Mouse (Mus musculus) urinary bladder, adult 18-20 months (tissue): ENCODE data around the gene Krtap31-1.
"Not testable (repeated sequence)": the region's sequence is repeated elsewhere in the genome, so short reads cannot be mapped to it uniquely, and the experiment has no call there.

Source experiments
- DNase-seq, 2 experiments: peaks; one replicate each; pipeline ENCODE4 v3.0.0; 2022; ENCODE audit warnings: low spot score in 2 of 2, mixed read lengths in 2 of 2

Krtap31-1 gene

DNA sequence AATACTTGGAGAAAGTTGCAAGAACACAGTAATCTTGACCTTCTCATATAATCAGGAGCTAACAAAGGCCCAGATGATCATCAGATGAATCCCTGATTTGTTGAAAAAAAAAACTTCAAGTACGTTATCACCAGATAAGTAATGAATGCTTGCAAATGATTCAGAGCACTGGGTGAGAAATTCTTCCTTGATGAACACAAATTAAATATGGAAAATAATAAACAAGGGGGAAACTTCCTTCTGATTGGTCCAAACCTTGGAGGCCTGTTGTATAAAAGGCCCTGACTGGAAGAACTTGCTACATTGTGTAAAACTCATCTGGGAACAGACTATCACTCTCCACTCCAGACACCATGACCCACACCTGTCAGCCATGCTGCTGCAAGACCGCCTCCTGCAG, at the start of gene Krtap31-1:
Gene Krtap31-1 (plus strand): TSS at position 301 of the 400 bp plus-strand sequence.
- no peak for DNase-seq

- no peak for DNase-seq
These were observed 49.0 kb upstream of the Krtap31-1 start for GRCm38 (mm10) chr11:99858761-99859160.

DNA sequence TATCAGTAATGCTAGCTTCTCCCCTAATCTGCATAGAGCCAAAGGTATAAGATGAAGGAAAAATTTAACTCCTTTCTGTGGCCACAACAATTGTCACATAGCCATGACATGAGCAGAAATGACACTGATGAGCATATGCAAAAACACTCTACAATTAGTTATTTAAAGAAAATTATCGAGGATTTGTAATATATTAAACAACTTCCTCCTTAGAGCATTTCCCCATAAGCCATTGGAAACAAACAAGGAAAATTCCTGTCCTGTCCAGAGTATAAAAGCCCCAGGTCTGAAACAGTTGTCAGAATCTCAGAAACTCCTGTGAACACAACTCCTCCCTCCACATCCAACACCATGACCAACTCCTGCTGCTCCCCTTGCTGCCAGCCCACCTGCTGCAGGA, 43.5 kb upstream of the Krtap31-1 start, which contains the start of gene Gm11559:
Gene Gm11559 (plus strand): TSS at position 301 of the 400 bp plus-strand sequence.
- DNase-seq = not testable (repeated sequence)

- not testable (repeated sequence) for DNase-seq
These were observed 34.6 kb upstream of the Krtap31-1 start, which contains the start of gene Krtap9-1 for GRCm38 (mm10) chr11:99873089-99873488. Gene Krtap9-1 (plus strand): TSS chr11:99873389.

DNA sequence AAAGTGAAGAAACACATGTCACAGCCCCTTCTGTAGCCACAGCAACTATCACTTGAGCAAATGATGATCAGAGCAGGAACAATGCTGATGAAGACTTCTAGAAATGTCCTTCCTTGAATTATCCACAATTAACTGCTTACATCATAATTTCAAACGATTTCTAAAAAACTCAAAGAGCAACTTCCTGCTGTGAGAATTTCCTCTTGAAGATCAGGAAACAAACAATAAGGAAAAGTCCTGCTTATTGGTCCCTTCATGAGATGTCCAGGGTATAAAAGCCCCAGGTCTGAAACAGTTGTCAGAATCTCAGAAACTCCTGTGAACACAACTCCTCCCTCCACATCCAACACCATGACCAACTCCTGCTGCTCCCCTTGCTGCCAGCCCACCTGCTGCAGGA, 28.8 kb upstream of the Krtap31-1 start, which contains the start of gene Gm11567:
Gene Gm11567 (plus strand): TSS at position 301 of the 400 bp plus-strand sequence.
- not testable (repeated sequence) for DNase-seq

DNA sequence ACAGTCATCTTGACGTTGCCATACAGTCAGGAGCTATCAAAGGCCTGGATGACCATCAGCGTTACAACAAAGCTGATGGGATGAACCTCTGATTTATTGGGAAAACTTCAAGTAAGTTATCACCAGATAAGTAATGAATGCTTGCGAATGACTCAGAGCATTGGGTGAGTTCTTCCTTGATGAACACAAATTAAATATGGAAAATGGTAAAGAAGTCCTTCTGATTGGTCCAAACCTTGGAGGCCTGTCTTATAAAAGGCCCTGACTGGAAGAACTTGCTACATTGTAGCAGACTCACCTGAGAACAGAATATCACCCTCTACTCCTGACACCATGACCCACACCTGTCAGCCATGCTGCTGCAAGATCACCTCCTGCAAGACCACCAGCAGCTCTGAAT, 6.7 kb downstream of the Krtap31-1 start, which contains the start of gene Gm11565:
Gene Gm11565 (plus strand): TSS at position 301 of the 400 bp plus-strand sequence.
- no peak for DNase-seq

DNA sequence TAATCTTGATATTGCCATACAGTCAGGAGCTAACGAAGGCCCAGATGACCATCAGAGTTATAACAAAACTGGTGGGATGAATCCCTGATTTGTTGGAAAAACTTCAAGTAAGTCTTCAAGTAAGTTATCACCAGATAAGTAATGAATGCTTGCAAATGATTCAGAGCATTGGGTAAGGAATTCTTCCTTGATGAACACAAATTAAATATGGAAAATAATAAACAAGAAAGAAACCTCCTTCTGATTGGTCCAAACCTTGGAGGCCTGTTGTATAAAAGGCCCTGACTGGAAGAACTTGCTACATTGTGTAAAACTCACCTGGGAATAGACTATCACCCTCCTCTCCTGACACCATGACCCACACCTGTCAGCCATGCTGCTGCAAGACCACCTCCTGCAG, 28.3 kb downstream of the Krtap31-1 start, which contains the start of gene Krtap31-2:
Gene Krtap31-2 (plus strand): TSS at position 301 of the 400 bp plus-strand sequence.
- no peak for DNase-seq

- no peak for DNase-seq
These were observed 30.1 kb downstream of the Krtap31-1 start for GRCm38 (mm10) chr11:99937751-99938264.

DNA sequence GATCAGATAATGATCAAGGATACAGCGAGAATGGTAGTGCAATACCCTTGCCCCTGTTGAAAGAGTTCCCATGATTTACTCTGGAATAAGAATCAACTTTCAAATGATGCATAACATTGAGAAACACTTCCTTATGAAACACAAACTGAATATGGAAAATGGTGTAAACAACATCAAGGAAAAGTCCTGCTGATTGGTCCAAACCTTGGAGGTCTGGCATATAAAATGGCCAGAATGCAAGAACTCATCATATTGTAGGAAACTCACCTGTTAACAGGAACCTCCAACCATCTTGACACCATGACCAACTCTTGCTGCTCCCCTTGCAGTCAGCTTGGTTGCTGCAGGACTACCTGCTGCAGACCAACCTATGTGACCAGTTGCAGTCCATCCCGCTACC, 40.5 kb downstream of the Krtap31-1 start, which contains the start of gene Krtap9-5:
Gene Krtap9-5 (plus strand): TSS at position 301 of the 400 bp plus-strand sequence.
- no peak for DNase-seq
